Mouse (Mus musculus) embryo, embryonic 11.5 days (tissue): Measurements from ENCODE around the gene Fam184a.

Experiments used
- DNase-seq: peaks from one replicate; pipeline ENCODE4 v3.0.0-alpha.2; 2012; ENCODE audit warnings: low read depth, low spot score

Fam184a gene

GRCm38 (mm10) chr10:53750955-53751652, at the start of gene Fam184a:
Fam184a (minus strand) TSS chr10:53751123.
- peak; percentile 46 for DNase-seq

DNA sequence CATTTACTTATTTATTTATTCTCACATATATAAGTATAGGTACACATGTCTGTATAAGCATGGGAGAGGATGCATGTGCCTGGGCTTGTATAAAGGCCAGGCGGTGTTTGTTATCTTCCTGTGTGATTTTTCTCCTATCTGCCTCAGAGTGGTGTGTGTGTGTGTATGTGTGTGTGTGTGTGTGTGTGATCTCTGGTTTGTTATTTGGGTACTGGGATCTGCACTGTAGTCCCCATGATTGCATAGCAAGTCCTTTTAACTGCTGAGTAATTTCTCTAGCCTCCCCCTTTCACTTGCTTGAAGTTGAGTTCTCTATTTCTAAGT, 45.3 kb upstream of the Fam184a start:
- DNase-seq: no peak

GRCm38 (mm10) chr10:53795567-53796257, 44.8 kb upstream of the Fam184a start:
- DNase-seq: peak; percentile 7

- no peak for DNase-seq
These were observed 40.4 kb upstream of the Fam184a start for GRCm38 (mm10) chr10:53791281-53791680.

DNA sequence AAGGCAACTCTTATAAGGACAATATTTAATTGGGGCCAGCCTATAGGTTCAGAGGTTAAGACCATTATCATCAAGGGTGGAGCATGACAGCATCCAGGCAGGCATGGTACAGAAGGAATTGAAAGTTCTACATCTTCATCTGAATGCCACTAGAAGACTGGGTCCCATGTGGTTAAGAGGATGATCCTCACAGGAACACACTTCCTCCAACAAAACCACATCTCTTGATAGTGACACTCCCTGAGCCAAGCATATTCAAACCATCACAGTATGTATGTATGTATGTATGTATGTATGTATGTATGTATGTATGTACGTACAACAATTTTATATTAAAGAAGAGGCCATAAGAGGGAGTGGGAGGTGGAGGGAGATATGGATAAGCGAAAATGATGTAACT, 25.7 kb upstream of the Fam184a start:
- DNase-seq: no peak

- no peak for DNase-seq
These were observed 21.8 kb upstream of the Fam184a start for GRCm38 (mm10) chr10:53772708-53773107.

DNA sequence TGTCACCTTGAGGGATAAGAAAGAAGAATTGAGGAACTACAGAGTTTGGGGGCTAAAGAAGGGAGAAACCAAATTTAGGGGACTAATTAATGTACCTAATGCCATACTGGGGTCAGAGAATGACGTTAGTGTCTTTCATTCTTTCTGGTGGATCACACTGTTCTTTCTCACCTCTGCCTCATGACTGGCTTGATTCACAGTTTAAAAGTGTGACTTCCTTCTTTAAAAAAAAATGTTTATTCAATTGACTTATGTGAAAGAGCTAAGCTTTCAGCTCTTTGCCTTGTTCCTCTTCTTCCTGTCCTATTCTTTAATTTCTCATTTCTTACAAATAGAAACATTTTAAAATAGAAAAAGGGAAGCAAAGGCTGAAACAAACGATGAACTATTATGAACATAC, 20.6 kb upstream of the Fam184a start:
- no peak for DNase-seq

DNA sequence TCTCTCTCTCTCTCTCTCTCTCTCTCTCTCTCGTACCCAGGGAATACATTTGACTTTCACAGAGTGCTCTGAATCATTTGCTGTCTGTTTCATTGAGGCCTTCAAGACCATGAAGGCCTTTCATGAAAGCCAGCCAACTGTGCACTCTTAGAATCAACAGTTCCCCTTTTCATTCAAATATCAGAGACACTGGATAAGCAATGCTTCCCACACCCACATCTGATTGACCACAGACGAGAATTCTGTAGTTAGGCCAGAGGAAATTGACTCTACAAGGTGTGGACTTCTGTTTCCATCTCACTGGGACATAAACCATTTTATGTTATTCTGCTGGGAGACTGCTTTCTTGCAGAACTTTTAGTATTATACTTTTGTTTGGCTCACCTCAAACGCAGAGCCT, 17.8 kb upstream of the Fam184a start:
- DNase-seq: no peak

DNA sequence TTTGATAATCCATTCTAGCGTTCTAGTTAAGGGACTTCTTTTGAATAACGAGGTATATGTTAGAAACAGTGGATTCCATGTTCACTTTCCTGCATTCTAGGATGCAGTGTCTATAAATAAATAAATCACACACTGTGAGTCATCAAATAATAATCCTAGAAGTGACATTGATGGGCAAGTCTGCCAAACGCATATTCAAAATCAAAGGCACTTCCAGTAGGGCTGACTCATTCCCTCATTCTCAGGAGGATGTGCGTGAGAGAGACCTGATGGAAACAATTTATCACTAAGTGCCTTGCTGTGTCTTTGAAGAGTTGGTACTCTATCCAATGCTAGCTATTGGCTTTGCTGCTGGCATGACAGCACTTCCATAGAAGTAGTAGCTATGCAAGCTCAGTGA, 14.5 kb upstream of the Fam184a start:
- no peak for DNase-seq

DNA sequence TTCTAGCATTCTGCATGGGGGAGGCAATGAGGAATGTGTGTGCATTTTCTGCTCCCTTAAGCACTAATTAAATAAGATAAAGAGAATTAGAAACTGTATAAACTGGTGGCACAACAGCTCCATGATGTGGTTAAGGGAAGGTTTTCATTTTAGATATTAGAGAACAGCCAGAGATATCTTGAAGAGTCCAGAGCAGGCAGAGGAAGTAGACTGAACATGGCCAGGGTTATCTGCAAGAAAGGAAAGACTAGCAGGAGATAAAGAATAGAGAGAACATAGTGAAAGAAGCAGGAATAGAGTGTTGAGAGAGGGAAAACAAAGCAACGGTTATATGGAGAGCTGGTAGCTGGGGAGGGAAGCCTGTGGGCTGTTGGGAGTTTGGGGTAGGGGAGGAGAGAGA, 1.8 kb upstream of the Fam184a start:
- no peak for DNase-seq

DNA sequence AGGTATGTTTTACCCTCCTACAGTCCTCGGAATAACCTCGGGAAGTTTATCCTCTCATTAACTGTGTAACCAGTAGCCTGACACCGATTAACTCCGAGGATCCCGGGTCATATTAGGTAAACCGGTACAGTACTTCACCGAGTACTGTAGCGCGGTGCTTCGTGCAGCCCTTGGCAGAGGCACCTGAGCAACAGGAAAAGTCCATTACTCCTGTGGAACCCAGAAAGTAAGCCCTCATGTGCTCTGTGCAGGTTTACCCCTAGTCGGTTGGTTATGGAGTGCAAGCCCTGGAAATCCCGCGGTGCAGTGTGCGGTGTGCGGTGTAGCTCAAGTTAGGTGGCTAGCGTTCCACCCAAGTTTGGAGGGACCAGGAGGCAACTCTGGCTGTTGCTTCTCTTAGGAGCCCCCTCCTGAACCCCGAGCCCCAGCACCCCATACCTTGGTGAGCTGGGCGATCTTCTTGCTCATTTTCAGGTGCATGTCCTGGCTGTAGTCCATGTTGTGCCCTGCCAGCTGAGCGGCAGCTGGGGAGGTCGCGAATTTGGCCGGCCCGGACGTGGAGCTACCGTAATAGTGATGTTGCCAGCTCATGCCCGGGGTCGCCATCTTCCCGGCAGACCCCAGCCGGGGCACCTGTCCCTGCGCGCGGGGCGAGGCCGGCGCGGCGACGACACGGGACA, 508 bp downstream of the Fam184a start:
- DNase-seq: no peak

DNA sequence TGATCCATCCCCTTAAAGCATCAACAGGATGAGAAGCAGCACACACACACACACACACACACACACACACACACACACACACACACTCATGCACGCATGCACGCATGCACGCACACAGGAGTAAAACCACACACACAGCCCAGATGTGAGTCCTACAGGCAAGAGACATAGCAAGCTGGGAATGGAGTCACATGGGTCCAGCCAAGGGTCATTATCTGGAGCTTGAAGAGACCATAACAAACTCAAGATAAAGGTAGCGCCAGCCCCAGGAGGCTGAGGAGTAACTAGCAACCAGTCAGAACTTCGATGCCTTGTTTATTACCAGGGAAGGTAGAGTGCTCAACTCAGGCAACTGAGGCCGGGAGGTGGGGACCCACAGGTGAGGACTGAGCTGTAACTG, 4.9 kb downstream of the Fam184a start:
- DNase-seq: no peak

DNA sequence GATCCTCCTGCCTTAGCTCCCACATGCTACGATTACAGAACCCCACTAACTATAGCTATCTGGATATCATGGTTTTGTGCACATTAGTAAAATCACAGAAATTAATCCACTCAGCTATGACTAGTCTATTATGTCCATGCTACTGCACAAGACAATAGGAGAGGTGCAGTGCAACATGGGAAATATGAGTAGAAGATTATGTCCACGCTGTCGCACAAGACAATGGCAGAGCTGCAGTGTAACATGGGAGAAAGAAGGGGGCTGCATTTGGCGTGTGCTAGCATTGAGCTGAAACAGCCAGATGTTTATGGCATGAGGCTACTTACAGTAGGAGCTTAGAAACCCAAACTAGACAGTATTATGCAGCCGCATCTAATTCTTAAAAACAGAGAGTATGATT, 8.0 kb downstream of the Fam184a start:
- no peak for DNase-seq

DNA sequence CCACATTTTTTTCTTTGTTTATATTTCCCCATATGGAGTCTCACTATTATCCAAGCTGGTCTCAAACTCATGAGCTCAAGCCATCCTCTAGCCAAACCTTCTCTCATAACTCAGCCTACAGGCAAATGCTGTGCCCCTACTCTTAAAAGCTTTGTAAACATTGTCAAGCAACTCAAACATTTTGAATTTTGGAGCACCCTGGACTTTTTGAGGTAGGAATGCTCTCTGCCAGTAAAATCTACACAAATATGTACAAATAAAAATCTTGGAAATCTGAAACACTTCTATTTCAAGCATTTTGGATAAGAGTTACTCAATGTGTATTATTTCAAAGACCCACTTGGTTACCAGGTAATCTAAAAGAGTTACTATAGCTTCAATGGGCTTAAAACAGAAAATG, 10.9 kb downstream of the Fam184a start:
- no peak for DNase-seq

- DNase-seq: no peak
These were observed 12.1 kb downstream of the Fam184a start for GRCm38 (mm10) chr10:53738842-53739241.

GRCm38 (mm10) chr10:53735201-53735865, 15.6 kb downstream of the Fam184a start:
- DNase-seq: no peak

GRCm38 (mm10) chr10:53732324-53732723, 18.6 kb downstream of the Fam184a start:
- no peak for DNase-seq

- DNase-seq: no peak
These were observed 22.0 kb downstream of the Fam184a start for GRCm38 (mm10) chr10:53728883-53729282.

DNA sequence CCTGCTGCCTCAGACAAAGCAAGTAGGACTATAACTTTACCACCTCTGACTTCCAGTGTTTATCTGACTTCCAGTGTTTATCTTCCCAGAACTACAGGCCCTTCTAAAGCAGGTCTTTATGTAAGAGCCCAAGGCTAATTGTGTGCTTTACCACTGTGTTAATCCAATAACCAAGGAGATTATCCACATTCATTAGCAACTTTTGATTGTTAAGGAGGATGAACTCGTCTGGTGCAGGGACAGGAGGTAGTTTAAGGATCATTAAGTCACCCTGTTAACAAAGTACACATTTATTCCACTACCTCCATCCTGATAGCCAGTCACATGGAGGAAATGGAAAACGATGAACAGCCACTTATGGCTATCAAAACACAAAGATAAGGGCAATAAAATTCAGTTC, 25.6 kb downstream of the Fam184a start:
- DNase-seq: no peak

DNA sequence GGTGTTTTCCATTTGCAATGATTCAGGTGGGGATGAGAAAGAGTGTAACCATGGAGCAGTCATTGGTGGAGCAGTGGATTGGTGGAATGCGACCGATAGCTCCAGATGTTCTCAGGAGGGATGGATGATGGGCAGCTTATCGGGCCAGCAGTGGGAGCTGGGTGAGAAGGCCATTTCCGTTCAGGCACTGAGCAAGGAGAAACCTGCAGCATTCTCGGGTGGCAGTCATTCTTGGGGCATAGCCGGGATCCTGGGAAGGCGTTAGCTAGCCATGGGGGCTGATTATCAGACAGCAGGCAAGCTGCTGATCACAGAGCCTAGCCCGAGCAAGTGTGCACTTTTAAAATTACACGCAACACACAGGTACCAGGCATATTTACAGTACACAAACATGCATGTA, 46.4 kb downstream of the Fam184a start:
- no peak for DNase-seq

DNA sequence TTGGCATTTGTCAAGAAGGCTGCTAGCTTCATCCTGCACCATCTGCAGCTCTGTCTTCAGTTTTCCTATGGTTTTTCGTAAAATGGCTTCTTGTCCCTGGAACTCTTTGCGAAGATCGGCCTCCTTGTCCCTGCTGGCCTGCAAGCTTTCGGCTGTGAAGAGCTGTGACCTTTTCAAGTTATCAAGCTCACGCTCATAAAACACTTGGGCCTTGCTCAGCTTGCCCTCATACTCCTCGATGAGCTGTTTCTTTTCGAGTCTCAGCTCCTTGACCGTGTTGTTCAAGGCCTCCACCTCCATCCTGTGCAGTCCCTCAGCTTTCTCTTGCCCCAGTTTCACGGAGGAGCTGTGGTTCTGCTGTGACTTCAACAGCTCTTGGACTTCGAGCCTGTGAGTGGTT, 52.4 kb downstream of the Fam184a start:
- no peak for DNase-seq

DNA sequence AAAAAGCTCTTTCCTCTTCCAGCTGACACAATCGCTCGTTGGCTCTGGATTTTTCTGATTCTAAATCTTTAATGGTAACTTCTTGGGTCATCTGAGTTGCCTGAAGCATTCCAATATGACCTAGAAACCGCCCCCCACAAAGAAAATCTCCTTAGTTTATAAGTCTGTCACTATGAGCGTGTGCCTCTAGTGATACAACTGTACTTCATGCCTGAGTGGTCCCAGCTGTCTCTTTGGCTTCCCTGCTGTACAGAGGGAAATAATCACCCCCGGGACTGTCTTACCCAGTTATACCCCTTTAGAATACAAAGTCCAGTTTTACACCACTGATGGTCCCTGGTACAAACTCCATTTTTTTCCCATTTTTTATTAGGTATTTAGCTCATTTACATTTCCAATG, 56.2 kb downstream of the Fam184a start:
- DNase-seq: no peak

DNA sequence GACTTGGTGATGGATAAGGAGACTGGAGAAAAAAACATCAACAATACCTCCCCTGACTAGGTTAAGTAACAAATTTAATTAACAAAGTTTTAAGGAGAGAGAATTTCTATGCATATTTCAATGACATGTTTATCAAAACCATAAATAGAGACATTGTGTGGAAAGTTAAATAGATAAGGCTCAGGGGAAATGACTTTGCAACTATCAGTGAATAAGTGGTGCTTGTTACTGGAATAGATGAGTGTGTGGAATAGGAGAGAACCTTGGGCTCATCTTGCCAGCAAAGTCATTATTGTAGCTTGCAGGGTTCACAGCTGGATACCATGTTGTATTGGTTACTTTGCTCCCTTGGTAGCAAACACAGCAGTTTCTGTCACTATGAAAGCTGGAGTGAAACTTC, 59.7 kb downstream of the Fam184a start:
- DNase-seq: no peak
